Mouse (Mus musculus) embryonic facial prominence, embryonic 11.5 days (tissue): ENCODE results near the gene Eng. TPM values are rescaled to one million over a fixed set of nuclear protein-coding genes. Genes with fewer than 3 reads are reported as not detected.

ENCODE experiments used
- ATAC-seq: fragments of 200-750 bp; cut with Nextera tagmentation; replicated peaks from 2 replicates; pipeline ENCODE4 v1.8.0; 2017; ENCODE audit warnings: low read depth; ENCODE audit not compliant: insufficient number of reproducible peaks, low FRiP score, low TSS enrichment
- DNase-seq: peaks from one replicate; pipeline ENCODE4 v3.0.0-alpha.2; 2015; ENCODE audit warnings: low spot score
- H3K27ac ChIP-seq: fragments of 300-500 bp; sonication (generic); replicated peaks from 2 replicates; pipeline ENCODE4 v1.5.1; 2014; ENCODE audit warnings: mild to moderate bottlenecking, low read depth, low read length, control low read depth
- H3K27me3 ChIP-seq: fragments of 300-500 bp; sonication (generic); 2 replicates; pipeline ENCODE4 v1.6.1; 2014; ENCODE audit warnings: mild to moderate bottlenecking, low read length, moderate library complexity, mixed read lengths; ENCODE audit not compliant: control insufficient read depth, insufficient read depth
- H3K36me3 ChIP-seq: fragments of 300-500 bp; sonication (generic); replicated peaks from 2 replicates; pipeline ENCODE4 v1.6.1; 2014; ENCODE audit warnings: low read depth, mild to moderate bottlenecking, low read length, moderate library complexity, mixed read lengths; ENCODE audit not compliant: control insufficient read depth, insufficient read depth
- H3K4me1 ChIP-seq: fragments of 300-500 bp; sonication (generic); 2 replicates; pipeline ENCODE4 v1.6.1; 2014; ENCODE audit warnings: low read length, mixed read lengths; ENCODE audit not compliant: control insufficient read depth, insufficient read depth
- H3K4me2 ChIP-seq: fragments of 300-500 bp; sonication (generic); 2 replicates; pipeline ENCODE4 v1.6.1; 2014; ENCODE audit warnings: low read depth, mild to moderate bottlenecking, control low read depth, low read length, moderate library complexity
- H3K4me3 ChIP-seq: fragments of 300-500 bp; sonication (generic); 2 replicates; pipeline ENCODE4 v1.5.1; 2014; ENCODE audit warnings: low read depth, low read length, control low read depth
- H3K9ac ChIP-seq: fragments of 300-500 bp; sonication (generic); replicated peaks from 2 replicates; pipeline ENCODE4 v1.6.1; 2014; ENCODE audit warnings: mild to moderate bottlenecking, control low read depth, low read length
- H3K9me3 ChIP-seq: fragments of 300-500 bp; sonication (generic); replicated peaks from 2 replicates; pipeline ENCODE4 v1.6.1; 2016; ENCODE audit warnings: mild to moderate bottlenecking, low read length, inconsistent platforms, mixed read lengths; ENCODE audit not compliant: control insufficient read depth
- WGBS: fragments of 180-500 bp; shearing (Covaris S2); extraction: QIAGEN DNeasy Blood & Tissue Kit; methylation state at CpG from one replicate; pipeline ENCODE4 v1.1.7; 2014; 5-methylcytosine and 5-hydroxymethylcytosine counted together
- polyA plus RNA-seq: library from polyadenylated mRNA; unstranded; fragments of >200 nt; fragmentation: Nextera tagmentation; extraction: Ambion mirVana; gene quantifications from 2 replicates; pipeline ENCODE4 v1.2.1, GENCODE M21; 2014

The Eng gene
- 19.2 and 22.6 TPM in 2 replicates for polyA plus RNA-seq

DNA sequence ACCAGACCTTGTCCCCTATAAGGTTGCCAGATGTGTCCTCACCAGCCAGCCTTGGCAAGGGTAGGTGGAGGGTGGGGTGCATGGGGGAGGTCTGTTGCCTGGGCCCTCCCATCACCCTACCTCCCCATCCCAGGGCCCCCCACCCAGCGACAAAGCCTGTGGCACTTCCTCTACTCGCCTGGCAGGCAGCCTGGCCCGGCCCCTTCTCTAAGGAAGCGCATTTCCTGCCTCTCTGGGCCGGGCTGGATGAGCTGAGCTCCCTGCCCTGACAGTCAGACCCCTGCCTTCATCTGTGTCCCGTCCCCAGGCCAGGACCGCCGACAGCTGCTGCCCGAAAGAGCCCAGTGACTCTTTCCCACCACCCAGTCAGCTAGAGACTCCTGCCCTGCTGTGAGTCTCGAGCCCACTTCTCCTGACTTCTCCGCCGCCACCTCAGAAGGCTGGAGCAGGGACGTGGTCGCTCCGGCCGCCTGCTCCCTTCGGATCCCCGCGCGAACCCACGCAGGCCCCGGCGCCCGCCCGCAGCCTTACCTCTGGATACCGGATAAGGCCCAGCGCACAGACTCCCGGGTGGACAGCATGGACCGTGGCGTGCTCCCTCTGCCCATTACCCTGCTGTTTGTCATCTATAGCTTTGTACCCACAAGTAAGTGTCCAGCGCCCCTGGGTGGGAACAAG, at the start of gene Eng:
TSS of gene Eng (plus strand) at position 217 of the 678 bp plus-strand sequence.
- 51% methylated on average over 31 of the region's 31 CpGs for WGBS
- peak within 1 kb of the TSS; percentile 25 for H3K4me3 ChIP-seq
- H3K9me3 ChIP-seq: no peaks in the 10 kb centered on the region
- no peak within 1 kb of the TSS for H3K27ac ChIP-seq
- H3K4me2 ChIP-seq: no peak within 1 kb of the TSS
- DNase-seq (no peak), ATAC-seq (no peak)
- H3K27me3 ChIP-seq: no peaks in the 10 kb centered on the region
- H3K4me1 ChIP-seq: no peaks in the 10 kb centered on the region
- H3K9ac ChIP-seq: peak within 1 kb of the TSS; percentile 44
- H3K36me3 ChIP-seq: no peaks in the 10 kb centered on the region

DNA sequence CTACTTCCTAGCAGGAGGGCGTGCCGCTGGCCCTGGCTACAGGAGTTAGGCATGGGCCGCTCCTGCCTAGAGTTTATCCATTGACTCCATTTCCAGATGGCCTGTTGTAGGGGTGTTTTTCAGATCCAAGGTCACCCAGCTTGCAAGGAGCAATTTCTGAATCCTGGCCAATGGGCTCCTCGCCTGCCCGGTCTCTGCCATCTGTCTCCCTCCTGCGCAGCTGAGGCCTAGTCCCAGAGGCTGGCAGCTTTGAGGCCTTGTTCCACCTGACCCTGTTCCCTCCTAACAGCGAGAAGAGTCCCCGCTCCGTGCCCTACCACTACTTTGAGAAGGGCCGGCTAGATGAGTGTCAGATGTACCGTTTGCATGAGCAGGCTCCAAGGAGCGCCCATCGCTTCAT, 49.7 kb upstream of the Eng start:
- Histone ChIP-seq H3K4me3 (no peak overlapping the region), H3K9ac (no peak overlapping the region)
- ATAC-seq: no peak

DNA sequence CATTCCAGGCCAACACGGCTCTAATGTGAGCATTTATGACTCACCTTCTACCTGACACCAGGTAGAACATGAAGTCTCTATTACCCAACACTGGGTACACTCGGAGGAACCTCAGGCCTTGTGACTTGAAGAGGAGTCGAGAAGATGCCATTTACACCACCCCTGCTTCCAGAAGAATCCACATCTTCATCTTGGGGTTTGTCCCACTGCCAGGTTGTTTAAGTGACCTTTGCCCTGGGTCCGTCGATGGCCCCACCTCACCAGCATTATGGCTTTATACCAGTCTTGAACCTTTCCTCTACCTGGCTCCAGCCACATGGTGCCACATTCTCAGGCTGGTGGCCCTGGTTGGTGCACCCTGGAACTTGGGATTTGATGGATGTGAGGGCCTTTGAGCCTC, 49.1 kb upstream of the Eng start:
- H3K9me3 ChIP-seq: no peaks in the 10 kb centered on the region
- H3K4me3 ChIP-seq: no peak overlapping the region
- DNase-seq (no peak), ATAC-seq (no peak)
- H3K4me1 ChIP-seq: no peaks in the 10 kb centered on the region; the same call in 1 of the 2 replicates
- H3K4me2 ChIP-seq: no peak overlapping the region
- no peak overlapping the region for H3K27ac ChIP-seq
- no peak overlapping the region for H3K9ac ChIP-seq
- 86% methylated on average over 5 of the region's 5 CpGs for WGBS
- H3K36me3 ChIP-seq: no peaks in the 10 kb centered on the region; the same call in 1 of the 2 replicates
- no peaks in the 10 kb centered on the region for H3K27me3 ChIP-seq

More for the DNA sequence above, 49.7 kb upstream of the Eng start:
- no peaks in the 10 kb centered on the region for H3K4me1 ChIP-seq
- no peaks in the 10 kb centered on the region for H3K9me3 ChIP-seq
- no peak overlapping the region for H3K27ac ChIP-seq
- no peaks in the 10 kb centered on the region for H3K27me3 ChIP-seq
- no peak overlapping the region for H3K4me2 ChIP-seq
- no peak for DNase-seq
- H3K36me3 ChIP-seq: no peaks in the 10 kb centered on the region; the same call in 1 of the 2 replicates
- WGBS: 97% methylated on average over 13 of the region's 13 CpGs

DNA sequence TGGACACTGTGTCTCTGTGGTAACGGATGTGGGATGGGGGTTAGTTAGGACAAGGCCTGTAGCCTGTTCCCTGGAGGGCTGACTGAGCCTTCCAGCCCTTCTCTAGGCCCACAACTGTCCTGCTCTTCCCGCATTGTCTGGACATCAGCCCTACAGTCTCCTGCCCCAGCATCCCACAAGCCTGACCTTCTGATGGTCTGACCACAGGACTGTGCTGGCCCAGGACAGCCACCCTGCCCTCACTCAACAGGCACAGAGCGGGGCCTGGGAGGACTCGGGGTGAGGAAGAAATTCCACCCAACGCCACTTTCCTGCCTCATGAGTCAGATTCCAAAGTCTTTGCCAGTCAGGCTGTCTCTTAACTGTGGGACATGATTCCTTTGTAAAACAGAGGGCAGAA, 48.7 kb upstream of the Eng start:
- ATAC-seq (no peak), DNase-seq (no peak)
- Histone ChIP-seq H3K27me3 (no peaks in the 10 kb centered on the region), H3K9ac (no peak overlapping the region), H3K27ac (no peak overlapping the region), H3K9me3 (no peaks in the 10 kb centered on the region), H3K4me3 (no peak overlapping the region), H3K36me3 (no peaks in the 10 kb centered on the region; the same call in 1 of the 2 replicates), H3K4me1 (no peaks in the 10 kb centered on the region; the same call in 1 of the 2 replicates), H3K4me2 (no peak overlapping the region)
- 86% methylated on average over 5 of the region's 5 CpGs for WGBS

DNA sequence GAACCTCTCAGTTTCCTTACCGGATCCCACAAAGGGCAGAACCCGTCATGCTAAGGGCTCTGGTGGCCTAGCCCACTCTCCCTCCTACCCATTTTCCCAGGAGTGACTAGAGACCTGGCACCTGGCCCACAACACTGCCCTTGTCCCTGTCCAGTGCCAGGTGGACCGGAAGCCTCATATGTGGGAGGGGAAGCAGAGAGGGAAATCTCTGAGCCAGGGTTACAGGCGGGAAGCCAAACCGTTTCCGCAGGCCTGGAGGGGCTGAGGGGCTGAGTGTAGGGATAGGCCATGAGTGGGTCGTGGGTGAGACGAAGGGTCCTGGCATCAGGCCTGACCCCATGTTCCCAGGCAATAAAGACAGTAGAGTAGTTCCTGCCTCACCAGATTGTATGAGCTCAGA, 47.9 kb upstream of the Eng start:
- H3K36me3 ChIP-seq: no peaks in the 10 kb centered on the region; the same call in 1 of the 2 replicates
- ATAC-seq (no peak), DNase-seq (no peak)
- 93% methylated on average over 8 of the region's 8 CpGs for whole genome bisulfite sequencing
- no peaks in the 10 kb centered on the region for H3K9me3 ChIP-seq
- no peak overlapping the region for H3K27ac ChIP-seq
- no peaks in the 10 kb centered on the region for H3K27me3 ChIP-seq
- no peaks in the 10 kb centered on the region; the same call in 1 of the 2 replicates for H3K4me1 ChIP-seq
- no peak overlapping the region for H3K9ac ChIP-seq
- no peak overlapping the region for H3K4me3 ChIP-seq
- H3K4me2 ChIP-seq: no peak overlapping the region

DNA sequence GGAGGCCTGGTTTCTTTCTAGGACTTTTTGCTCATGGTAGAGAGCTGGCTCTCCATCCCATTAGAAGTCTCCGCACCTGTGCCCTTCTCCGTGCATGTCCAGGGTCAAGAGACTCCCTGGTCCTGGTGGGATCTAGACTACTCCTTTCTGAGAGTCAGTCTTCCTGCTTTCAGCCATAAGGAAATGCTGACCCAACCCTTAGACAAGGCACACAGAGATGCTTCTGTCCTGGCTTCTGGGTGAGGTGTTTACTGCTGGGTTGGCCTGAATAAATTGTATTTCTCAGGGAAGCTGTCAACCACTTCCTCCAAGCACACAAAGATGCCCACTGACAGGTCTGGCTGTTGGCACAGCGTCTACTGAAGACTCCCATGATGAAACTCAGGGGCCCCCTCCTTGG, 47.0 kb upstream of the Eng start, which contains the start of gene St6galnac6:
TSS of gene St6galnac6 (plus strand) at position 301 of the 400 bp plus-strand sequence.
- Histone ChIP-seq H3K4me3 (no peak within 1 kb of the TSS), H3K4me1 (no peaks in the 10 kb centered on the region; the same call in 1 of the 2 replicates), H3K9ac (no peak within 1 kb of the TSS), H3K4me2 (no peak within 1 kb of the TSS), H3K27me3 (no peaks in the 10 kb centered on the region), H3K9me3 (no peaks in the 10 kb centered on the region), H3K27ac (no peak within 1 kb of the TSS), H3K36me3 (no peaks in the 10 kb centered on the region)
- DNase-seq: no peak
- WGBS: 89% methylated on average over 3 of the region's 3 CpGs
- ATAC-seq: no peak

DNA sequence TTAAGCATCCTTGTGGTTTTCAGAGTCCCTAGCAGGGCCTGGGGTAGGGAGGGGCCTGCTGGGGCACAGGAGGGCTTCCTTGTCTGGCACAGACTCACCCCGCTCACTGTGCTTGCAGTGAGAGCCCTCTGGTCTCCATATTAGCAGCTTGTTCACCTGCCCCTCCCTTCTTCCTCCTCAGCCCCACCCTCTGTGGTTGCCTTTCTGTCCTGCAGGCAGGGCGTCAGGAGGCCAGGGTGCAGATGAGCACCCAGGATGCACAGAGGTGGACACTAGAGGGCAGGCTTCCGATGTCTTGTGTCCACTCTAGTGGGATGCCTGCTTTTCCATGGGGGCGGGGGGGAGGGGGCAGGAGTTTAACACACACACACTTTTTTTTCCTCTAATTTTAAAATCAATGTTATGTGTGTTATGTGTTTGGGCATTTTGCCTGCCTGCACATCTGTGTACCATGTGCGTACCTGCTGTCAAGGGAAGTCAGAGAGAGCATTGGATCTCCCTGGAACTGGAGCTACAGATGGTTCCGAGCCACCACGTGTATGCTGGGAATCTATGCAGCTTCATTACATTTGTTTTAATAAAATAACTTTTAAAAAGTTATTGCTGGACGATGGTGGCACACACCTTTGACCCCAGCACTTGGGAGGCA, 44.9 kb upstream of the Eng start:
- Histone ChIP-seq H3K9me3 (no peaks in the 10 kb centered on the region), H3K27me3 (no peaks in the 10 kb centered on the region), H3K36me3 (no peaks in the 10 kb centered on the region), H3K4me3 (no peak overlapping the region), H3K4me2 (no peak overlapping the region), H3K27ac (no peak overlapping the region), H3K9ac (no peak overlapping the region), H3K4me1 (no peaks in the 10 kb centered on the region; the same call in 1 of the 2 replicates)
- WGBS: 41% methylated on average over 8 of the region's 8 CpGs
- peak; percentile 65 for DNase-seq
- ATAC-seq: 0 out of 2 replicates have a peak, but pooled peaks have one; percentile 31

DNA sequence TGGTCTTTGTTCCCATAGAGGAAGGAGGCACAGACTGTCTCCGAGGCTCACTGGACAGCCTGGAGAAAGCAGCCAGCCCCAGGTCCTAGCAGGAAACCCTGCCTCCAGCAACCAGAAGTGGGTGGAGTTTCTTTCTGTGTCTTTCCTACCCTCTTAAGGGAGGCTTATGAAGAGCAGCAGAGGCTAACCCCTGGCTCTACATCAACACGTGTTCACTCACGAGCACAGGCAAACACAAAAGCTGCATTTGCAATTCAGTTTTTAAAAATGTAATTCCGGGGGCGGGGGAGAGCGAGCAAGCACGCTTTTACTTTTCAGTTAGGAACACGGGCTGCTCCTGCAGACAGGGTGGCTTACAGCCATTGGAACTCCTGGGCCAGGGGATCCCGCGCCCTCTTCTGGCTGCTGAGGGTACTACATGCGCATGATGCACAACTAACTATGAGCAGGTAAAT, 43.8 kb upstream of the Eng start:
- ATAC-seq (0 out of 2 replicates have a peak, but pooled peaks have one; percentile 31), DNase-seq (peak; percentile 89)
- Histone ChIP-seq H3K9me3 (no peaks in the 10 kb centered on the region), H3K36me3 (no peaks in the 10 kb centered on the region), H3K4me2 (peak overlapping the region; percentile 30), H3K4me1 (no peaks in the 10 kb centered on the region; the same call in 1 of the 2 replicates), H3K4me3 (peak overlapping the region; percentile 21), H3K27ac (peak overlapping the region; percentile 23; the same call in 1 of the 2 replicates), H3K9ac (peak overlapping the region; percentile 15; the same call in 1 of the 2 replicates), H3K27me3 (no peaks in the 10 kb centered on the region)
- WGBS: 1% methylated on average over 11 of the region's 11 CpGs
